Comparison of ENCODE assay signal across 8 mouse cellular contexts in the genomic region with DNA sequence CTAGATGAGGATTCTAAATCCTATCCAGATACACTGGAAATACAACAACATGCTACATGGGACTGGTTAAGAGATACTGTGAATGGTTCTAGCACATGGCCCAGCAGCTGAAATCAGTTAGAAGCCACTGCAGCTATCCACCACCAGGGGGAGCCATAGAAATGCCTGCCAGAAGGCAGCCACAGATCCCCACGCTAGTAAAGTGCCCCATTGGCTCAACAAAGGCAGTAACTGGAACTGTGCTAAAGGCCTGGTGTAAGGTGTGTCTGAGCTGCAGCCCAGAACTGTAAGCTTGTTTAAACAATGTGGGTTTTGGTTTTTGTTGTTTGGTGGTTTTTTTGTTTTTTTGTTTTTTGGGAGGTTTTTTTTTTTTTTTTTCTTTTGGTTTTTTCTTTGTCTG. TPM values are rescaled to one million over a fixed set of nuclear protein-coding genes. Genes with fewer than 3 reads are reported as not detected.
DNase-seq lines count a peak whose midpoint lies in the region; ATAC-seq and TF ChIP-seq lines count a peak whose summit lies in the region.

No protein-coding gene starts in this region.

- no peak overlapping the region for H3K27ac ChIP-seq in small intestine, adult 2 months (ENCODE audit: insufficient read depth, low read depth, low read length)

- no peaks in the 10 kb centered on the region for H3K27me3 ChIP-seq in small intestine, adult 2 months (ENCODE audit: control insufficient read depth, insufficient read depth, low read length)

- no peaks in the 10 kb centered on the region for H3K36me3 ChIP-seq in small intestine, adult 2 months (ENCODE audit: control insufficient read depth, insufficient read depth, low read length)

- no peak overlapping the region for H3K4me3 ChIP-seq in small intestine, adult 2 months (ENCODE audit: low read depth, low read length)

- no peak for TF ChIP-seq POLR2A in small intestine, adult 2 months (IDR thresholded peaks at IDR 0.05; ENCODE audit: low read depth, low read length)

- intact Hi-C loops in left cerebral cortex, postnatal 25 days (cut with DNase I) = no loop called here

- 6% methylated on average over 1 of the region's 1 CpGs for WGBS in small intestine, adult 2 months

- no peaks in the 10 kb centered on the region for H3K4me1 ChIP-seq in small intestine, adult 2 months (ENCODE audit: control insufficient read depth, insufficient read depth, insufficient read length, low read length)

- peak; percentile 92; the same call in 1 of the 2 replicates for TF ChIP-seq CTCF in small intestine, adult 2 months (IDR thresholded peaks at IDR 0.05; ENCODE audit: extremely low read depth, insufficient read length, insufficient replicate concordance, low read depth, low read length)

- peak; percentile 74 to 79 for DNase-seq in left cerebral cortex, adult 18-20 months (ENCODE audit: low spot score in 2 of 2)
- DNase-seq in left cerebral cortex, adult 11 months (ENCODE audit: low spot score) = no peak
- DNase-seq in cerebellum, adult 9-11 months = peak; percentile 79
- DNase-seq in hindlimb bud, embryonic 11.5 days (ENCODE audit: extremely low spot score, low read depth, low spot score) = peak; percentile 41
- DNase-seq in left cerebral cortex, postnatal 25 days (ENCODE audit: low spot score in 2 of 2) = peak; percentile 72 to 83
- peak; percentile 86 for DNase-seq in mesoderm, embryonic 11.5 days (ENCODE audit: low read depth, low spot score)

- peak; percentile 73 for ATAC-seq in frontal cortex, adult (ENCODE audit: low TSS enrichment)

RNA-seq across cellular contexts. Expression of gene Mxd4, which starts 22.8 kb away (rescaled TPM):
- 10 to 100 TPM; 74.0 to 80.4 TPM for total RNA-seq in left cerebral cortex, adult 18-20 months (2021)
- 10 to 100 TPM; 77.6 to 96.5 TPM for total RNA-seq in left cerebral cortex, postnatal 25 days (2021)
- polyA plus RNA-seq in small intestine, adult 2 months (2012; rRNA removed) = 82.5 and 154 TPM in 2 replicates

RNA-seq across cellular contexts. Expression of gene Haus3, which starts 41.0 kb away (rescaled TPM):
- total RNA-seq in left cerebral cortex, adult 18-20 months (2021) = 1 to 10 TPM; 7.8 to 8.6 TPM
- 1 to 10 TPM; 6.1 to 7.7 TPM for total RNA-seq in left cerebral cortex, postnatal 25 days (2021)
- 0.09 TPM in 1 of 2 replicates, not detected in the other for polyA plus RNA-seq in small intestine, adult 2 months (2012; rRNA removed)

RNA-seq across cellular contexts. Expression of gene Poln, which starts 41.0 kb away (rescaled TPM):
- 1 to 10 TPM; 1.6 TPM for total RNA-seq in left cerebral cortex, adult 18-20 months (2021)
- 1 to 10 TPM; 1.7 to 1.8 TPM for total RNA-seq in left cerebral cortex, postnatal 25 days (2021)
- polyA plus RNA-seq in small intestine, adult 2 months (2012; rRNA removed) = not detected in 2 replicates
